Mouse (Mus musculus): ENCODE measurements around the gene Shoc2. TPM values are rescaled to one million over a fixed set of nuclear protein-coding genes. Genes with fewer than 3 reads are reported as not detected.
"Not testable (repeated sequence)": the region's sequence is repeated elsewhere in the genome, so short reads cannot be mapped to it uniquely, and the experiment has no call there.

Gene Shoc2
- total RNA-seq, 2 experiments from 2014 or later: 50.1 to 50.3 TPM

DNA sequence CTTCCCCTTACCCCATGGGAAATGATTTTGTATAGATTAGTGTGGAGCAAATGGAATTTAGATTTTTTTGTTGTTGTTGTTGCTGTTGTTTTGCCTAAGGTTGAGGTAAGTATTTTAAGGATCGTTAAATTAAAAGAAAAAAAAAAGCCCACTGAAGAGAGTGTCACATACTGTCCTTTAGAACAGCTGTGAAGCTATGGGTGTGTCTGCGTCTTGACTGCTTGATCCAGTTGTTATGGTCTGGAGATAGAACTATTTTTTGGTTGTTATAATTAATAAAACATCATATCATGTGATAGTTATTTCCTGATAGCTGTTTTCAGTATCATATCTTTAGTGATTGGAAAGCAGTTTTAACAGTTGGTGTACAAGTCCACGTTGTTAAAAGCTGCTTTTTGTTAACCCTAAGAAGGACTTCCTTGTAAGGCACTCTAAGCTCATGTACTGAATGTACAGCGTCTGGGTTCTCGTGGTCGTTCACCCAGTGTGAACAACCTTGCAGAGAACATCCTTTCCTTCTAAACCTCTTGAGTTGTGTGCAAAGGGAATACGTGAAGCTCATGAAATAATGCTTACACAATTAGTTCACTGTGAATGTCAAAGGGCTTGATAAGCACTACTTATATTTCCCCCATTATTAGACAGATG is 39.1 kb upstream of the Shoc2 start:
- Histone ChIP-seq H3K27ac (peak overlapping the region; percentile 98), H3K4me3 (peak overlapping the region; percentile 98)
- no peak for DNase-seq (ENCODE audit: low spot score in 2 of 2)
- TF ChIP-seq CTCF (conservative IDR thresholded peaks at IDR 0.05): no peak

GRCm38 (mm10) chr19:53906033-53906702 is 37.9 kb upstream of the Shoc2 start:
- peak overlapping the region; percentile 98 for H3K4me3 ChIP-seq
- no peak for DNase-seq (ENCODE audit: low spot score in 2 of 2)
- peak overlapping the region; percentile 28; the same call in 1 of the 2 replicates for H3K27ac ChIP-seq
- no peak for TF ChIP-seq CTCF (conservative IDR thresholded peaks at IDR 0.05)

- not testable (repeated sequence) for DNase-seq (ENCODE audit: low spot score in 2 of 2); H3K4me3 ChIP-seq; H3K27ac ChIP-seq
Measured at GRCm38 (mm10) chr19:53906703-53907070, 37.4 kb upstream of the Shoc2 start.

DNA sequence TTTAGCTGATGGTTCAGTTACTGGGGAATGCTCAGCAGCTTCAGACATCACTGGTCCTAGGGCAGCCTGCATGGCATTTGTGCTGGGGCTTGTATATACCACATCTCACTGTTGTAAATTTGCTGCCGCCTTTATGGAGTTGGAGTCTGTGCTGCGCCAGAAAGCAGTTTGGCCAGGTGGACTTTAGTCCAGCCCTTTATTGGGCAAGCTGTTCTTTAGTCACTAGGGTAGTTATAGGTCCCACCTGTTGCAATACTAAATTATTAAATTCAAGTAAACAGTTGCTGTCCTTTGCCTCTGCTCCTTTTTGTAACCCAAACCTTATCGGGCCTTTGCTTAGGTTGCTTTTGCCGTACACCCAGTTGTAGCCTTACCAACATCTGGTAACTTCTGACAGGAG is 29.2 kb upstream of the Shoc2 start:
- no peak for DNase-seq (ENCODE audit: low spot score in 2 of 2)
- H3K27ac ChIP-seq: no peak overlapping the region
- TF ChIP-seq CTCF (conservative IDR thresholded peaks at IDR 0.05): no peak
- H3K4me3 ChIP-seq: no peak overlapping the region

GRCm38 (mm10) chr19:53919541-53919940 is 24.6 kb upstream of the Shoc2 start:
- Histone ChIP-seq H3K4me3 (no peak overlapping the region), H3K27ac (no peak overlapping the region)
- TF ChIP-seq CTCF (conservative IDR thresholded peaks at IDR 0.05): no peak
- no peak for DNase-seq (ENCODE audit: low spot score in 2 of 2)

GRCm38 (mm10) chr19:53921996-53922395 is 22.1 kb upstream of the Shoc2 start:
- not testable (repeated sequence) for DNase-seq (ENCODE audit: low spot score in 2 of 2); H3K27ac ChIP-seq; H3K4me3 ChIP-seq

DNA sequence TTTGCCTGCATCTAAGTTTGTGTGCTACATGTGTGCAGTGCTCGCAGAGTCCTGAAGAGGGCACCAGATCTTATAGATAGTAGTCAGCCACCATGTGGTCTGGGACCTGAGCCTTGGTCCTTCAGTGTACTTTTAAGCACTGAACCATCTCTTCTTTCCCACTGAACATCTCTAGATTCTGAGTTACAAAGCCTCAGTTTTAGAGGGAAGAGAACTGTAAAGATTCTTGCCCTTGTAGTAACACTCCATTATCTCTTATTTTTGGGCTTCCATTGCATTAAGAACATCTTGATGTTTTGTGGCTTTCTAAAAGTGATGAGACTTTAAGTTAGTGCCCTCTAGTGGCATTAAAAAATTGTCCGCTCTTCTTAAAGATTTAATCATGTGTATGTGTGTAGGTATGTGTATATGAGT is 18.8 kb upstream of the Shoc2 start:
- no peak overlapping the region for H3K27ac ChIP-seq
- TF ChIP-seq CTCF (conservative IDR thresholded peaks at IDR 0.05): peak; percentile 70
- H3K4me3 ChIP-seq: no peak overlapping the region
- DNase-seq (ENCODE audit: low spot score in 2 of 2): no peak

DNA sequence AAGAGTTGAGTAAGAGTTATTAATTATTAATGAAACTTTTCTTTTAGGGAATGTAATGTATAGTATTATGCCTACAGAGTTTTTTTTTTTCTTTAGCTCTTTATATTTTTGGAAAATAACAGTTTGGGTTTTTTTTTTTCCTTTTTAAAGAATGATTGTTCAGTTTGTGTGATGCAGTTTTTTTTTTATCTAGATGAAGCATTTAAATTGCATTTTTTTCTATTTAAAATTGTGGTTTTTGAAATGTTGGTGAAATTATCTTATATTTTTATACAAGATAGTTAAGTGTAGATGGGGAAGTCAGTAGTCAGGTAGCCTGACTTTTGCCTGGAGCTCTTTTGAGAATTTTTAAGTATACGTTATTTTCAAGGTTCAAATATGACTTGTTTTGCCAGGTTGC is 17.4 kb upstream of the Shoc2 start:
- DNase-seq (ENCODE audit: low spot score in 2 of 2): no peak
- no peak overlapping the region for H3K4me3 ChIP-seq
- TF ChIP-seq CTCF (conservative IDR thresholded peaks at IDR 0.05): no peak
- H3K27ac ChIP-seq: no peak overlapping the region

GRCm38 (mm10) chr19:53929218-53929617 is 14.9 kb upstream of the Shoc2 start:
- no peak for TF ChIP-seq CTCF (conservative IDR thresholded peaks at IDR 0.05)
- Histone ChIP-seq H3K27ac (no peak overlapping the region), H3K4me3 (no peak overlapping the region)
- DNase-seq (ENCODE audit: low spot score in 2 of 2): no peak

GRCm38 (mm10) chr19:53933050-53933449 is 11.1 kb upstream of the Shoc2 start:
- no peak for DNase-seq (ENCODE audit: low spot score in 2 of 2)
- TF ChIP-seq CTCF (conservative IDR thresholded peaks at IDR 0.05): no peak
- peak overlapping the region; percentile 61 for H3K27ac ChIP-seq
- H3K4me3 ChIP-seq: no peak overlapping the region

GRCm38 (mm10) chr19:53934046-53934445 is 10.1 kb upstream of the Shoc2 start:
- H3K27ac ChIP-seq: peak overlapping the region; percentile 61
- no peak for TF ChIP-seq CTCF (conservative IDR thresholded peaks at IDR 0.05)

DNA sequence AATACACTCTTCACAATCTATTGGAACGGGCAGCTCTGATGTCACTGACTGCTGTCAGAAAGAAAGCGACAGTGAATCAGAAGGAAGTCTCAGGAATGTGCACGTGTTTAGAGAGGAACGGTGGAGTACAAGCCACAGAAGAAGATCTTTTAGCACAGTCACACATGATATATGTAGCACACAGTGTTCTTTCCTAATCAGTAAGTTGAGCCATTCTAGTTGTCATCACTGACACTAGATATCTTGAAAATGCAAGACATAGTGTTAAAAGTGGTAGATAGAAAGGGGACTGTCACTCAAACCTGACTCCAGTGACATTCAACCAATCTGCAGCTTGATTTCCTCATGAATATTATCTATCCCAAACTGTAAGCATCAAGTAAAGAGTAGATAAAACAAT is 4.6 kb upstream of the Shoc2 start:
- TF ChIP-seq CTCF (conservative IDR thresholded peaks at IDR 0.05): no peak
- Histone ChIP-seq H3K27ac (no peak overlapping the region), H3K4me3 (no peak overlapping the region)
- DNase-seq (ENCODE audit: low spot score in 2 of 2): no peak

More at GRCm38 (mm10) chr19:53934046-53934445, 10.1 kb upstream of the Shoc2 start:
- DNase-seq (ENCODE audit: low spot score in 2 of 2): no peak
- H3K4me3 ChIP-seq: no peak overlapping the region

DNA sequence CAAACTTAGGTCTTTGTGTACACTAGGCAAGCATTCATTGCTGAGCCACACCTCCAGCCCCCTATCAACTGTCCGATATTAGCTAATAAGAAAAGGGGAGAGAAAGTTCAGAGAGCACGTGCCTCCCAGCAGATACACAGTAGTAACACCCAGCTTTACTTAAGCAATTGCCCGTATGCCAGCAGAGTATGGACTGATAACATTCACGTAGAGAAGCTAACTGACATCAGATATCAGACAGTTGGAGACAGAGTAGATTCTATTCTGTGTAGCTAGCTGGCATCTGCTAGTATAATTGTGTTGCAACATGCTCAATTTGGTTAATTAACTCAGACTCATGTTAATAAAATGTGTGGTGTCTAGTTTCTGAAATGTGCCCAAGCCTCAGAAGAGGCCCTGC is 3.0 kb upstream of the Shoc2 start:
- no peak for TF ChIP-seq CTCF (conservative IDR thresholded peaks at IDR 0.05)
- no peak overlapping the region for H3K4me3 ChIP-seq
- no peak overlapping the region for H3K27ac ChIP-seq
- peak in 1 of 2 experiments; percentile 32 for DNase-seq (ENCODE audit: low spot score in 2 of 2)

- no peak overlapping the region for H3K27ac ChIP-seq
- no peak for TF ChIP-seq CTCF (conservative IDR thresholded peaks at IDR 0.05)
- H3K4me3 ChIP-seq: no peak overlapping the region
- DNase-seq (ENCODE audit: low spot score in 2 of 2): no peak
Measured at GRCm38 (mm10) chr19:53942342-53942741, 1.8 kb upstream of the Shoc2 start.

All from layer of hippocampus, adult 2 months (tissue).